Mouse (Mus musculus) hindbrain, embryonic 11.5 days (tissue): ENCODE measurements around the gene Podnl1. TPM values are rescaled to one million over a fixed set of nuclear protein-coding genes. Genes with fewer than 3 reads are reported as not detected.

Experiments used
- ATAC-seq: fragments of 200-750 bp; cut with Nextera tagmentation; 2 replicates; pipeline ENCODE4 v1.8.0; 2017; ENCODE audit warnings: mild to moderate bottlenecking, moderate TSS enrichment, moderate library complexity; ENCODE audit not compliant: low FRiP score
- DNase-seq: peaks from one replicate; pipeline ENCODE4 v3.0.0-alpha.2; 2015; ENCODE audit warnings: low spot score
- H3K27ac ChIP-seq: fragments of 300-500 bp; sonication (generic); 2 replicates; pipeline ENCODE4 v1.5.1; 2014; ENCODE audit warnings: mild to moderate bottlenecking, low read depth, low read length
- H3K27me3 ChIP-seq: fragments of 300-500 bp; sonication (generic); 2 replicates; pipeline ENCODE4 v1.6.1; 2014; ENCODE audit warnings: mild to moderate bottlenecking, low read length, moderate library complexity, mixed read lengths; ENCODE audit not compliant: control insufficient read depth, insufficient read depth
- H3K36me3 ChIP-seq: fragments of 300-500 bp; sonication (generic); 2 replicates; pipeline ENCODE4 v1.6.1; 2014; ENCODE audit warnings: mild to moderate bottlenecking, low read length, moderate library complexity, mixed read lengths; ENCODE audit not compliant: control insufficient read depth, insufficient read depth
- H3K4me1 ChIP-seq: fragments of 300-500 bp; sonication (generic); replicated peaks from 2 replicates; pipeline ENCODE4 v1.6.1; 2014; ENCODE audit warnings: low read length, mixed read lengths; ENCODE audit not compliant: control insufficient read depth, insufficient read depth
- H3K4me2 ChIP-seq: fragments of 300-500 bp; sonication (generic); replicated peaks from 2 replicates; pipeline ENCODE4 v1.6.1; 2014; ENCODE audit warnings: mild to moderate bottlenecking, low read depth, low read length
- H3K4me3 ChIP-seq: fragments of 300-500 bp; sonication (generic); 2 replicates; pipeline ENCODE4 v1.5.1; 2014; ENCODE audit warnings: low read depth, low read length
- H3K9ac ChIP-seq: fragments of 300-500 bp; sonication (generic); 2 replicates; pipeline ENCODE4 v1.6.1; 2014; ENCODE audit warnings: low read depth, low read length
- H3K9me3 ChIP-seq: fragments of 300-500 bp; sonication (generic); 2 replicates; pipeline ENCODE4 v1.6.1; 2016; ENCODE audit warnings: low read length; ENCODE audit not compliant: control insufficient read depth
- WGBS: fragments of 180-500 bp; shearing (Covaris S2); extraction: QIAGEN DNeasy Blood & Tissue Kit; methylation state at CpG from one replicate; pipeline ENCODE4 v1.1.7; 2014; 5-methylcytosine and 5-hydroxymethylcytosine counted together
- polyA plus RNA-seq: library from polyadenylated mRNA; unstranded; fragments of >200 nt; fragmentation: Nextera tagmentation; extraction: Ambion mirVana; gene quantifications from 2 replicates; pipeline ENCODE4 v1.2.1, GENCODE M21; 2014

The Podnl1 gene
- 0.17 and 0.23 TPM in 2 replicates for polyA plus RNA-seq

DNA sequence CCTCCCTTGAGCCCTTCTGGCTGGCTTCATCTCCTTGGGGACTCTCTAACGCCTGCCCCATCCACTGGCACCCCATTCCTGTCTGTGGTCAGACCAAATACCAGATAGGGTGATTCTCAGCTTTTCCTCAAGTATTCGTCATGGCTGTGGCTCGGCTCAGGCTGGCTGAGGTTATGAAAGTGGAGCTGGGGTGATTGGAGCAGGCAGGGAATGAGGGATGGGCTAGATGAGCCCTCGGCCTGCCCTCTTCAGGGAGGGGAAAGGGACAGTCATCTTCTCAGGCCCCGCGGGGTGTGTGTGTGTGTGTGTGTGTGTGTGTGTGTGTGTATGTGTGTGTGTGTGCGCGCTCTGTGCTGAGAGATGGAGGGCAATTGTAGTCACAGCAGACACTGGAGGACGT lies at the start of gene Podnl1:
Gene Podnl1 (plus strand): TSS at position 334 of the 400 bp plus-strand sequence.
- ATAC-seq = no peak
- Histone ChIP-seq H3K4me1 (no peaks in the 10 kb centered on the region), H3K9ac (no peak within 1 kb of the TSS), H3K4me3 (no peak within 1 kb of the TSS), H3K27ac (no peak within 1 kb of the TSS), H3K27me3 (no peaks in the 10 kb centered on the region), H3K9me3 (no peaks in the 10 kb centered on the region), H3K36me3 (no peaks in the 10 kb centered on the region), H3K4me2 (no peak within 1 kb of the TSS)
- WGBS = 62% methylated on average over 9 of the region's 9 CpGs
- DNase-seq = no peak

DNA sequence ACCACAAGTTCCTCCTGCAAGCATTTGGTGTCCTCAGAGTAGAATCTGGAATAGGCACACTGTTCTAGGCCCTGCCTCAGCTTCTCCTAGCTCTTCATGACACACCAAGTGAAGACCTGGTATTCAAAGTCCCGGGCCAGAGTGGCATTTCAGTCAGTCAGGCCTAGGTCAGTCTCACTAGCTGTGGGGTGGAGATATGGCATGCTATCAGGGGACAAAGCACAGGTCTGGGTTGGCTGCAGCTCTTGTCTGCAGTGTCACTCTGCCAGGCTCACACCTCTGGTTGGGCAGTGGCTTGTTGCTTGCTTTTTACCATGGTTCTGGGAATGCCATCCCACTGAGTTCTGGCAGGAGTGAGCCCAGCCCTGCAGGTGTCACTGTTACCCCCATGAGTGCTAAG lies 49.4 kb upstream of the Podnl1 start:
- no peak for ATAC-seq
- WGBS = 93% methylated on average over 1 of the region's 1 CpGs
- no peak for DNase-seq
- no peak overlapping the region for H3K4me3 ChIP-seq
- H3K4me1 ChIP-seq = peaks cover 4% of the 10 kb centered on the region; the same call in 1 of the 2 replicates
- no peak overlapping the region; the same call in 1 of the 2 replicates for H3K9ac ChIP-seq
- no peaks in the 10 kb centered on the region for H3K9me3 ChIP-seq
- no peaks in the 10 kb centered on the region for H3K27me3 ChIP-seq
- H3K36me3 ChIP-seq = 0 out of 2 replicates have a peak, but pooled peaks cover 2% of the 10 kb centered on the region
- no peak overlapping the region for H3K4me2 ChIP-seq
- H3K27ac ChIP-seq = no peak overlapping the region

DNA sequence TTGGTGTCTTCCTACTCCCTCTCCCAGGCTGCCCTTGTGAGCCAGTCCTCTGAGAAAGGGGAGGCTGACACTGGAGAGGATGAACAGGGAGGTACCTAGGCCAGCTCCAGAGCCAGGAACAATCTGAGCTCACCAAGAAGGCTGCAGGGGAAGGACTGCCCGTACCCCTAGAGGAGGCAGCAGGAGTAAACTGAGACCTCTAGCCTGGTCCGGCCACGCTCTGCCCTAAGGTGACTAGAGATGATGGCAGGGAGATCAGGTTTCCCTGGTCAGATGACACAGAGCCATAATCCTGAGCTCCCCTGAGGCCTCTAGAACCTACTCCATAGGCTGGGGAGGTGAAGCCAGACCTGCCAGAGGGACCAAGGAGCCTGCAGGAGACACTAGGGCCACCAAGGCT lies 48.9 kb upstream of the Podnl1 start:
- Histone ChIP-seq H3K4me3 (no peak overlapping the region), H3K36me3 (0 out of 2 replicates have a peak, but pooled peaks cover 2% of the 10 kb centered on the region), H3K27ac (no peak overlapping the region), H3K4me1 (peaks cover 4% of the 10 kb centered on the region; the same call in 1 of the 2 replicates), H3K4me2 (no peak overlapping the region), H3K27me3 (no peaks in the 10 kb centered on the region), H3K9me3 (no peaks in the 10 kb centered on the region), H3K9ac (peak overlapping the region; percentile 27)
- ATAC-seq (no peak), DNase-seq (no peak)
- 75% methylated on average over 3 of the region's 3 CpGs for WGBS

DNA sequence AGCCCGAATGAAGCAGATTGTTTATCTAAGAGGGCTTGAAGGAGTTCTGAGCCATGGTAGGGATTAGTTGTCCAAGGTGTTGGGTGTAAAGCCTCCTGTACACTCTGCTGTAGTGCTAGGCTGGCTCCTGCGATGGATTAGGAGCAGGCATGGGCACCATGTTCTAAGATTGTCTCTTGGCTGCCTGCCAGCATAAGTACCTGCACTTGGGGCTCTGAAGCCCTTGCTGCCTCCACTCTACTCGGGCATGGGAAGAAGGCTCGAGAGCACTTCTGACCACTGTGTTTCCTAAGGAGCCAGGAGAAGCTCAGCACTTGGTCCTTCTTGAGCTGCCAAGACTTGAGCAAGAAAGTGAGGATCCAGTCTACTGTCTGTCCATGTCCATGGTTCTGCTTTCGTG lies 46.6 kb upstream of the Podnl1 start:
- ATAC-seq (no peak), DNase-seq (no peak)
- Histone ChIP-seq H3K36me3 (0 out of 2 replicates have a peak, but pooled peaks cover 5% of the 10 kb centered on the region), H3K9ac (no peak overlapping the region), H3K4me3 (no peak overlapping the region), H3K27ac (no peak overlapping the region), H3K4me2 (no peak overlapping the region), H3K9me3 (no peaks in the 10 kb centered on the region), H3K27me3 (no peaks in the 10 kb centered on the region), H3K4me1 (no peaks in the 10 kb centered on the region)
- 92% methylated on average over 5 of the region's 5 CpGs for WGBS

DNA sequence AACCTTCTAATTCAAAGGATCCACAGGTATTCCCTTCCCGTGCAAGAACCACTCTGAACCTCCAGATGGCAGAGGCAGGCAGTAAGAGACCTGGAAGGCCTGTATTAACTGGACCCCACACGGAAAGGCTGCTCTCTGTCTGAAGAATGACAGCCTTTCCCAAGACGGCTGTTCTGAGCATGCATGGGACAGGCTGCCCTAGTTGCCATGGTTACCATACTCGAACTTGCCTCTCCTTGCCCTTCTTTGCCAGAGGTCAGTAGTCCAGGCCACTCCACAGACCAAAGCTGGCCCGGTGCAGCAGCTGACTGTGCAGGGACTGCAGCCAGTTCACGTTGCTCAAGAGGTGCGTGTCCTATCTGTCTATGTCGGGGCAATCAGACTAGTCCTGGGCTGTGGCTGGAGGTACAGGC lies 42.0 kb upstream of the Podnl1 start:
- H3K4me3 ChIP-seq = no peak overlapping the region
- H3K36me3 ChIP-seq = 0 out of 2 replicates have a peak, but pooled peaks cover 5% of the 10 kb centered on the region
- no peak overlapping the region for H3K4me2 ChIP-seq
- H3K27me3 ChIP-seq = no peaks in the 10 kb centered on the region
- ATAC-seq (peak; percentile 70; the same call in 1 of the 2 replicates), DNase-seq (peak; percentile 49)
- no peak overlapping the region for H3K9ac ChIP-seq
- no peak overlapping the region for H3K27ac ChIP-seq
- no peaks in the 10 kb centered on the region for H3K9me3 ChIP-seq
- peaks cover 3% of the 10 kb centered on the region; the same call in 1 of the 2 replicates for H3K4me1 ChIP-seq
- WGBS = 19% methylated on average over 8 of the region's 8 CpGs

DNA sequence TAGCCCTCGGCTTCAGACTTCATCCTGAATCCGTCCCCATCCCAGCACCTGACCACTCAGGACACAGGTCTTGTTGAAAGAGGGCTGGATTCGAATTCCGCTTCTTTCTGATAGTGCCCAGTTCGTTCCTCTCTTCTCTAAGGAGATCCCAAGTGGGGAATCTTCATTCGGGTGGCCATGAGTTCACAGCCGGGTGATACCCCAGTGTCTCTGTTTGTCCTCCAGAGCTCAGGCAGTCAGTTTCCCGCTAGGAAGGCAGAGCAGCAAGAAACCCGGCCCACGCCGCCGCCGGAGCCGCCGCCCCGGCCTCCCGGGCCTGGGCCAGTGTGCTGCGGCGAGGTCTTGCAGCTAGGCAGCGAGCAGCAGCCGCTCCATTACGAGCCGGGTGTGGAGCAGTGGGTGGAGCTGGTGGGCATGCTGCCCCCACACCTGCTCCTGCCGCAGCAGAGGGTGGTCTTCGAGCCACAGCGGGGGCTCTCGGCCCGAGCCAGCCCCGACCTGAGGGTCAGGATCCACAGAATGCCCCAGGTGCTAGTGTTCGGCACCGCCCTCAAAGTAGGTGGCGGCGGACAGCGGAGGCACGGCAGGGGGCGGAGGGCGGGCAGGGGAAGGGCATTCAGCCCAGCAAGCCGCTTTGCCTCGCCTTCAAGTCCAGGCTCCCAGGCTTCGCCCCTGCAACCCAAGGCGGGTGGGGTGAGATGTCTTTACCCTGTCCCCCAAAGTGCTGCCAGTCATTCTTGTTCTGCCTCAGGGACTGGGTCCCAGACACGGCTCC lies 41.3 kb upstream of the Podnl1 start:
- DNase-seq = peak; percentile 16
- Histone ChIP-seq H3K4me1 (peaks cover 3% of the 10 kb centered on the region; the same call in 1 of the 2 replicates), H3K27ac (no peak overlapping the region), H3K4me2 (peak overlapping the region; percentile 3; the same call in 1 of the 2 replicates), H3K27me3 (no peaks in the 10 kb centered on the region), H3K9me3 (no peaks in the 10 kb centered on the region), H3K9ac (no peak overlapping the region), H3K36me3 (0 out of 2 replicates have a peak, but pooled peaks cover 5% of the 10 kb centered on the region), H3K4me3 (no peak overlapping the region)
- no peak for ATAC-seq
- 29% methylated on average over 40 of the region's 42 CpGs for WGBS

DNA sequence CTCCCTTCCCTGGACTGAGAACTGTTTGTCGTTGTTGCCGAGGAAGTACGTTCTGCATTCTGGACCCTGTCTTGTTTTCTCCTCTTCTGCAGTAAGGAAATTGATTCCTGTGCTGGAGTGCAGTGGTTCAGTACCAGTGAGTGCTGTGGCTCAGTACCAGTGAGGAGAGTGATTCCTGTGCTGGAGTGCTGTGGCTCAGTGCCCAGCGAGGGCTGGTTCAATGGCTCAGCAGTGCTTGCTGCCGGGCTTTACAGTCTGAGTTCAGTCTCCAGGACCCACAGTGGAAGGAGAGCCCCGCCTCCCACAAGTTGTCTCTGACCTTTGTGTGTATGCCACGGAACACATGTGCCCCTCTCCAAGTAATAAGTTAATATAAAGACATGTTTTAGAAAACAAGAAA lies 38.6 kb upstream of the Podnl1 start:
- no peaks in the 10 kb centered on the region for H3K9me3 ChIP-seq
- 90% methylated on average over 7 of the region's 7 CpGs for WGBS
- no peak overlapping the region for H3K4me2 ChIP-seq
- no peak overlapping the region for H3K27ac ChIP-seq
- peaks cover 3% of the 10 kb centered on the region; the same call in 1 of the 2 replicates for H3K4me1 ChIP-seq
- no peak overlapping the region for H3K9ac ChIP-seq
- H3K27me3 ChIP-seq = no peaks in the 10 kb centered on the region
- no peak for DNase-seq
- 0 out of 2 replicates have a peak, but pooled peaks cover 2% of the 10 kb centered on the region for H3K36me3 ChIP-seq
- H3K4me3 ChIP-seq = no peak overlapping the region
- ATAC-seq = no peak

DNA sequence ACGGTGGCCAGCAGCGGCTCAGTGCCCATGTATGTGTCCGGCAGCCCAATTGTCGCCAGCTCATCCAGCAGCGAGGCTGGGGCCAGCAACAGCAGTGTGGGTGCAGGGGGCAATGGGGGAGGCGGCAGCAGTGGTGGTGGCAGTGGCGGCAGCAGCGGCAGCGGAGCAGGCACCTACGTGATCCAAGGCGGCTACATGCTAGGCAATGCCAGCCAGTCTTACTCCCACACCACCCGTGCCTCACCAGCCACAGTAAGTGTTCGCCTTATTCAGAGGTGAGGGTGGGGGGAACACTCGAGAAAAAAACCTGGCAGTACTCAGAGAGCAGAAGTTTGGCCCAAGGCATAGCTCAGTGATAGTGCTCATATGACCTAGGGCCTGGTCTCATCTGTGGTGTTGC lies 38.0 kb upstream of the Podnl1 start:
- DNase-seq (no peak), ATAC-seq (no peak)
- Histone ChIP-seq H3K9ac (no peak overlapping the region), H3K9me3 (no peaks in the 10 kb centered on the region), H3K4me1 (peaks cover 3% of the 10 kb centered on the region; the same call in 1 of the 2 replicates), H3K36me3 (peaks cover 4% of the 10 kb centered on the region; the same call in 1 of the 2 replicates), H3K27ac (no peak overlapping the region), H3K27me3 (no peaks in the 10 kb centered on the region), H3K4me2 (no peak overlapping the region), H3K4me3 (no peak overlapping the region)
- WGBS = 96% methylated on average over 14 of the region's 14 CpGs
